Mouse (Mus musculus) E14TG2a.4 (cell line): Measurements from ENCODE around the gene Creb3l2.

Experiments used
- CTCF ChIP-seq: conservative IDR thresholded peaks from 2 replicates; pipeline ENCODE4 v1.5.1; 2014; ENCODE audit warnings: low read length
- NANOG ChIP-seq: IDR thresholded peaks from 2 replicates; pipeline ENCODE4 v1.6.1; 2014; ENCODE audit warnings: borderline replicate concordance, low read length, mixed read lengths
- POU5F1 ChIP-seq: IDR thresholded peaks from 2 replicates; pipeline ENCODE4 v1.6.1; 2014; ENCODE audit warnings: low read length, borderline replicate concordance

DNA sequence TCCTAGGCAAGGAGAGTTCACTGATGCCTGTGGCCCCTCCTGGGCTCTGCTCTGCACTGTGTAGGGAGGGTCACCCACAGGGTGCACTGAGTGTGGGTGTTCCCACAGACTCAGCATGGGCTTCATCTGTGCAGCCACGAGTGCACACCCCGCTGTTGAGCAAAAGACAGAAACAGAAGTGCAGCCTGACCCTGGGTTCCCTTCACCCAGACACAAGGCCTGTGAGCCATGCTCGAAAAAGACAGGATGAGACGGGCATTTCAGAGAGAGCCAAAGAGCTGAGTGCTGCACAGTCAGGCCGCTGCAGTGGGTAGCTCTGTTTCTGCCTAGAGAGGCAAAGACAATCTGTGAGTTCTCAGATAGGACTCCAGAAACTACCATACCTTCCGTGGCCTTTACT, 114.4 kb downstream of the Creb3l2 start:
- TF ChIP-seq CTCF (no peak), NANOG (no peak), POU5F1 (no peak)
